Mouse (Mus musculus): ENCODE data around the gene Utp11.

GRCm38 (mm10) chr4:124663034-124663433 is 30.4 kb downstream of the Utp11 start:
- TF ChIP-seq GATA1 (IDR thresholded peaks at IDR 0.05; ENCODE audit: borderline replicate concordance, low read length), result no peak
- no peak for TF ChIP-seq FLI1 (IDR thresholded peaks at IDR 0.05; ENCODE audit: low read length)
